Mouse (Mus musculus): ENCODE data around the gene Rpa1. TPM values are rescaled to one million over a fixed set of nuclear protein-coding genes. Genes with fewer than 3 reads are reported as not detected.
A peak's percentile ranks its signal among the peaks of the same experiment; 100 is the strongest.

The Rpa1 gene
- polyA plus RNA-seq, 1 experiment from 2014 or later: 67.1 TPM

DNA sequence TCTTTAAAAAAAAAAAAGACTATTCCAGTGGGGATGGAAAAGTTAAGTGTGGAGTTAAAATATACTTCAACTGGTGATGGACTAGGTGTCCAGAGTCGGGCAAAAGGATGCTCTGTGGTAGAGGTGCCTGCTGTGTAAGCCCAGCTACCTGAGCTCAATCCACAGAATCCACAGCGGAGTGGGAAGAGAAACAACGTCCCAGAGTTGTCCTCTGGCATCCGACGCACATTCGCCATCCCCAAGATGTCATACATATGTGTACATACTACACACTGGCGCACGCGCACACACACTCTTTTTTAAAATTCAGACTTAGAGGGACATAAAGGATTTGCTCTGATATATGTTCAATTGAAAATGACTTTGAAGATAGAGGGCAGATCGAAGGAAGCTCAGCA, 937 bp downstream of the Rpa1 start:
- no peaks in the 10 kb centered on the region for H3K27me3 ChIP-seq (replicated peaks; ENCODE audit: control insufficient read depth, insufficient read depth, low read length)
- no peak for ATAC-seq
- H3K27ac ChIP-seq (ENCODE audit: low read length): no peak overlapping the region
- H3K4me3 ChIP-seq (replicated peaks; ENCODE audit: low read length): peak overlapping the region; percentile 92
- peak overlapping the region; percentile 80 for H3K9ac ChIP-seq (replicated peaks; ENCODE audit: low read depth, low read length)
- H3K4me1 ChIP-seq (replicated peaks; ENCODE audit: control insufficient read depth, insufficient read depth, low read length): peaks cover 16% of the 10 kb centered on the region
- peak overlapping the region; percentile 94 for H3K4me2 ChIP-seq (ENCODE audit: low read length)
- no peaks in the 10 kb centered on the region for H3K9me3 ChIP-seq (ENCODE audit: control insufficient read depth, low read length)
- H3K36me3 ChIP-seq (ENCODE audit: control insufficient read depth, insufficient read depth): no peaks in the 10 kb centered on the region
- WGBS: 37% methylated on average over 10 of the region's 10 CpGs

DNA sequence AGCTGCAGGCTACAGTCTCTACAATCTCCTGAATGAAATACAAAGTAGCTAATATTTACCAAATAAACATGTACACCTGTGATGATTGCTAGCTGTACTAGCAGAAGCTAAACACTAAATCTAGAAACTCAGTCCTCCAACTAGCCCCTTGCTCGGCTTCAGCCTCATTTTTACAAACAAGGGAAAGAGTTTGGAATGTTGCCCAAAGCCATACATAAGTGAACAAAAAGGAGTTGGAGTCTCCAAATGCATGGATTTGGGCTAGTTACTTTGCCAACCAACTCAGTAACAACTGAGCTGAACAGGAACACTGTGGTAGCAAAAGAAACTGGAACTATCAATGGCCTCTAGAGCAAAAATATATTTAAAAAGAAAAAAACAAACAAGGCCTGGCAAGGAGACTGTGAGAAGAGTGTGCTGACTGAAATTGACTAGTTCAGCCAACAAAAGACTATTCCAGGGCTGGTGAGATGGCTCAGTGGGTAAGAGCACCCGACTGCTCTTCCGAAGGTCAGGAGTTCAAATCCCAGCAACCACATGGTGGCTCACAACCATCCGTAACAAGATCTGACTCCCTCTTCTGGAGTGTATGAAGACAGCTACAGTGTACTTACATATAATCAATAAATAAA, 1.5 kb downstream of the Rpa1 start:
- H3K9ac ChIP-seq (replicated peaks; ENCODE audit: low read depth, low read length): no peak overlapping the region
- H3K4me3 ChIP-seq (replicated peaks; ENCODE audit: low read length): no peak overlapping the region
- ATAC-seq: no peak

DNA sequence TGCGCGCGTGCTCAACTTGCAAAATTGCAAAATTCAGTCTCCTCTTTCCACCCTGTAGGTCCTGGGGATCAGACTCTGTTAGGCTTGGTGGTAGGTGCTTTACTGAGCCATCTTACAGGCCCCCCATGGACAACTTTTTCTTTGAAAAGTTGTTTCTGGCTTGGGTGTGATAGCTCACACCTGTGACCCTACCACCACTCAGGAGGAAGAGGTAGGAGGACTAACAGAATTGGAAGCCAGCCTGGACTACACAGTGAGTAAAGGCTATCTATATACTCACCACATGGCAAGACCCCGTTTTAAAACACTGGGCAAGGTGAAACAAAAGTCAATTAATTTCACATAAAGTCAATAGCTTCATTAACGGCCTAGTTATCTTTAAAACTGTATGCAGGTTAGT, 3.4 kb downstream of the Rpa1 start:
- peaks cover 16% of the 10 kb centered on the region for H3K4me1 ChIP-seq (replicated peaks; ENCODE audit: control insufficient read depth, insufficient read depth, low read length)
- 92% methylated on average over 5 of the region's 5 CpGs for WGBS
- no peaks in the 10 kb centered on the region for H3K27me3 ChIP-seq (replicated peaks; ENCODE audit: control insufficient read depth, insufficient read depth, low read length)

More for the DNA sequence above, 1.5 kb downstream of the Rpa1 start:
- H3K36me3 ChIP-seq (ENCODE audit: control insufficient read depth, insufficient read depth): no peaks in the 10 kb centered on the region
- H3K27me3 ChIP-seq (replicated peaks; ENCODE audit: control insufficient read depth, insufficient read depth, low read length): no peaks in the 10 kb centered on the region
- WGBS: 40% methylated on average over 3 of the region's 4 CpGs
- peak overlapping the region; percentile 8; the same call in 1 of the 2 replicates for H3K4me2 ChIP-seq (ENCODE audit: low read length)
- peaks cover 16% of the 10 kb centered on the region for H3K4me1 ChIP-seq (replicated peaks; ENCODE audit: control insufficient read depth, insufficient read depth, low read length)
- no peak overlapping the region for H3K27ac ChIP-seq (ENCODE audit: low read length)
- no peaks in the 10 kb centered on the region for H3K9me3 ChIP-seq (ENCODE audit: control insufficient read depth, low read length)

DNA sequence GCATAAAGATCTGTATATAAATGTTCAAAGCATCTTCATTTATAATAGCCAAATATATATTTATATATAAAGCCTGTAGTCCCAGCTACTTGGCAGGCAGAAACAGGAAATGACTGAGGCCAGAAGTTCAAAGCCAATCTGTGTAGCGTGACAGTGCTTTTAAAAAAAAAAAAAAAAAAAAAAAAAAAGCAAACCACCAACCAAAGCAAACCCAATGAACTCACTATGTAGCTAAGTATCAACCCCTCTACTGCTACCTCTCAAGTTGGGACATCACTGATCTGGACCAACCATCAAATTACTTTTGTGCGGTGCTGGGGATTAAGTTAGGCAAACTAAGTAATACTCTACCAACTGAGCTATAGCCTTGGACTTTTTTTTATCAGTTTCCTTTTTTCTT, 4.0 kb downstream of the Rpa1 start:
- no peak overlapping the region for H3K4me2 ChIP-seq (ENCODE audit: low read length)
- peaks cover 16% of the 10 kb centered on the region for H3K4me1 ChIP-seq (replicated peaks; ENCODE audit: control insufficient read depth, insufficient read depth, low read length)
- no peaks in the 10 kb centered on the region for H3K27me3 ChIP-seq (replicated peaks; ENCODE audit: control insufficient read depth, insufficient read depth, low read length)
- peaks cover 5% of the 10 kb centered on the region; the same call in 1 of the 2 replicates for H3K36me3 ChIP-seq (ENCODE audit: control insufficient read depth, insufficient read depth)
- WGBS: 78% methylated on average over 2 of the region's 2 CpGs
- no peak for ATAC-seq
- no peak overlapping the region for H3K27ac ChIP-seq (ENCODE audit: low read length)
- no peaks in the 10 kb centered on the region for H3K9me3 ChIP-seq (ENCODE audit: control insufficient read depth, low read length)
- H3K9ac ChIP-seq (replicated peaks; ENCODE audit: low read depth, low read length): no peak overlapping the region
- no peak overlapping the region for H3K4me3 ChIP-seq (replicated peaks; ENCODE audit: low read length)

More for the DNA sequence above, 3.4 kb downstream of the Rpa1 start:
- Histone ChIP-seq H3K9ac (replicated peaks; ENCODE audit: low read depth, low read length) (no peak overlapping the region), H3K4me2 (ENCODE audit: low read length) (no peak overlapping the region), H3K27ac (ENCODE audit: low read length) (no peak overlapping the region), H3K9me3 (ENCODE audit: control insufficient read depth, low read length) (no peaks in the 10 kb centered on the region), H3K36me3 (ENCODE audit: control insufficient read depth, insufficient read depth) (0 out of 2 replicates have a peak, but pooled peaks cover 2% of the 10 kb centered on the region), H3K4me3 (replicated peaks; ENCODE audit: low read length) (no peak overlapping the region)
- ATAC-seq: no peak

DNA sequence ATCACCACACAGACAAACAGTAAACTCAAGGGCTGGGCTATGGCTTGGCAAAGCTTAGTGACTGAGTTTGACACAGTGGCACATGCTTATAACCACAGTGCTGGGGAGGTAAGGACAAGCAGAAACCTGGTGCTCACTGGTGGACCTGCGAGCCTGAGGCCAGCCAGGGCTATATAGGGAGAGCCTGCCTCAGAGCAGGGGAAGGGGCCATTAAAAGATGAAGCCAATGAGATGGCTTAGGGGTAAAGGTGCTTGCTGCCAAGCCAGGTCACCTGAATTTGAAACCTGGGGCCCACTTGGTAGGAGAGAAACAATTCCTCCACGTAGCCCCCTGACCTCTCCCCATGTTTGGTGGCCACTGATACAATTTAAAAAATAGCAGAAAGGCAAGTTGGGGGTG, 5.0 kb downstream of the Rpa1 start:
- Histone ChIP-seq H3K4me3 (replicated peaks; ENCODE audit: low read length) (no peak overlapping the region), H3K4me1 (replicated peaks; ENCODE audit: control insufficient read depth, insufficient read depth, low read length) (peaks cover 11% of the 10 kb centered on the region), H3K36me3 (ENCODE audit: control insufficient read depth, insufficient read depth) (peaks cover 7% of the 10 kb centered on the region; the same call in 1 of the 2 replicates), H3K9ac (replicated peaks; ENCODE audit: low read depth, low read length) (no peak overlapping the region), H3K9me3 (ENCODE audit: control insufficient read depth, low read length) (no peaks in the 10 kb centered on the region), H3K27ac (ENCODE audit: low read length) (no peak overlapping the region), H3K4me2 (ENCODE audit: low read length) (no peak overlapping the region), H3K27me3 (replicated peaks; ENCODE audit: control insufficient read depth, insufficient read depth, low read length) (no peaks in the 10 kb centered on the region)
- ATAC-seq: no peak
- 94% methylated on average over 2 of the region's 2 CpGs for whole genome bisulfite sequencing

DNA sequence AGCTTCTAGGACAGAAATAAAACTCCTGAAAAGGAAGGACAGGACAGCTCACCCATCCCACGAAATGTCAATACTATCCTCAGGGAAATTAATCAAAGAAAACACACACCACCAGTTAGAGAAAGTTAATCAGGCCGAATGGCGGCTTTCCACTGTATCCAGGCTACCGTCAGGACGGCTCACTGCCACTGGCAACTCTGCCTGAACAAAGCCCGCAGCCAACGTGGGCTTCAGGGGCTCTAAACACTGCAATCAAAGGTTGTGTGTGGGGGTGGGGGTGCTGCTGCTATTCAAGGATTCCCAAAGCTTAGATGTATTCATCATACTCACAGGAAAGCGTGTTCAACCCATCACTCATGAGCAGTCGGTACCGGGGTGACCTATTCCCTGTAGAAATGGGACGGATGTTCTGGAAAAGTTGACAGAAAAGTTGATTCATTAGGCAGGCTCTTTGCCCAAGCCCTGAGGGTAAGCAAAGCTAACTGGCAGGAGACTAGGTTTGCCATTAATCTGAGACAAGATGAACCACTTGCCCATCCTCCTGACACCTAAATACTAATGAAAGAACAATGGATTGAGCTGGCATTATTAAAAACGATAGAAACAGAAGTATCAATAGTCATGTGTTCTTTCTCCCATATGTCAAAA, 7.3 kb downstream of the Rpa1 start:
- ATAC-seq: no peak
- no peak overlapping the region for H3K9ac ChIP-seq (replicated peaks; ENCODE audit: low read depth, low read length)
- WGBS: 47% methylated on average over 12 of the region's 12 CpGs
- H3K4me2 ChIP-seq (ENCODE audit: low read length): no peak overlapping the region
- no peaks in the 10 kb centered on the region for H3K9me3 ChIP-seq (ENCODE audit: control insufficient read depth, low read length)
- no peak overlapping the region for H3K4me3 ChIP-seq (replicated peaks; ENCODE audit: low read length)
- H3K4me1 ChIP-seq (replicated peaks; ENCODE audit: control insufficient read depth, insufficient read depth, low read length): no peaks in the 10 kb centered on the region
- H3K27ac ChIP-seq (ENCODE audit: low read length): no peak overlapping the region
- peaks cover 7% of the 10 kb centered on the region; the same call in 1 of the 2 replicates for H3K36me3 ChIP-seq (ENCODE audit: control insufficient read depth, insufficient read depth)
- no peaks in the 10 kb centered on the region for H3K27me3 ChIP-seq (replicated peaks; ENCODE audit: control insufficient read depth, insufficient read depth, low read length)

DNA sequence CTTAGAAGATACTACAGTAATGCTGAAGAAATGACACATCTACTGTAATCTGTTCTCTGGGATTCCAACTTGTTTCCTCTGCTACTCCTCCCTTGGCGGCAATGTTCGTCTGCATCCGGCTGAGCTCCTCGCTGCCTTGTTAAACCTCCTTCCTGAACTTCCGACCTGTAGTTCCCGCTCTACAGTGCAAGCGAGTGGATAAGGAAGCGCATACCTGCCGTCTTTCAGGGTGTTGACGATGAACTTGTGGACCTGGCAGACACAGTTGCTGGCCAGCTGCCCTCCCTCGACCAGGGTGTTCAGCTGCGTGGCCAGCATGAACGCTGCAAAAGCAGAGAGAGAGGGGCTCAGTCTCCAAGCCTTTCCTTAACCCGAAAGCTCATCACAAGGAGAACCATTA, 8.0 kb downstream of the Rpa1 start:
- 90% methylated on average over 14 of the region's 14 CpGs for WGBS
- Histone ChIP-seq H3K4me2 (ENCODE audit: low read length) (no peak overlapping the region), H3K9ac (replicated peaks; ENCODE audit: low read depth, low read length) (no peak overlapping the region), H3K4me3 (replicated peaks; ENCODE audit: low read length) (no peak overlapping the region), H3K4me1 (replicated peaks; ENCODE audit: control insufficient read depth, insufficient read depth, low read length) (no peaks in the 10 kb centered on the region), H3K27me3 (replicated peaks; ENCODE audit: control insufficient read depth, insufficient read depth, low read length) (no peaks in the 10 kb centered on the region), H3K27ac (ENCODE audit: low read length) (no peak overlapping the region), H3K36me3 (ENCODE audit: control insufficient read depth, insufficient read depth) (peaks cover 7% of the 10 kb centered on the region; the same call in 1 of the 2 replicates), H3K9me3 (ENCODE audit: control insufficient read depth, low read length) (no peaks in the 10 kb centered on the region)
- ATAC-seq: no peak

DNA sequence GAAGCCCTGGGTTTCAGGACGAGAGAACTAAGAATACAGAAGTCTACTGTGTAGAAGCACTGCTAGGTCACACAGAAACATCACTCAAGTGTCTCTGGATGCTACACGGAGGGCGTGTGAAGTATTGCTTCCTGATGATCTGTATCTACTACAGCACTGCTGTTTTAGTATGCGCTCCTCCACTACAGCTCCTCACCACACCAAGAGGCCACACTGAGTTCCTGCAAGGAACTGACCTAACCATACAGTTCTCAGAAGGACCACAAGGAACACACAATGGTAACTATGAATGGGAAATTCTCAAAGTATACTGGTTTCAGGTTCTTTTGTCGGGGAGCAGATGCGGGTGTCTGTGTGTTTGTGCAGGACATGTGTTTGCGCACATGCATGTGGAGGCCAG, 10.9 kb downstream of the Rpa1 start:
- Histone ChIP-seq H3K36me3 (ENCODE audit: control insufficient read depth, insufficient read depth) (peaks cover 7% of the 10 kb centered on the region; the same call in 1 of the 2 replicates), H3K27ac (ENCODE audit: low read length) (no peak overlapping the region), H3K9me3 (ENCODE audit: control insufficient read depth, low read length) (no peaks in the 10 kb centered on the region), H3K27me3 (replicated peaks; ENCODE audit: control insufficient read depth, insufficient read depth, low read length) (no peaks in the 10 kb centered on the region), H3K4me2 (ENCODE audit: low read length) (no peak overlapping the region), H3K9ac (replicated peaks; ENCODE audit: low read depth, low read length) (no peak overlapping the region), H3K4me3 (replicated peaks; ENCODE audit: low read length) (no peak overlapping the region), H3K4me1 (replicated peaks; ENCODE audit: control insufficient read depth, insufficient read depth, low read length) (no peaks in the 10 kb centered on the region)
- WGBS: 93% methylated on average over 7 of the region's 7 CpGs
- no peak for ATAC-seq

DNA sequence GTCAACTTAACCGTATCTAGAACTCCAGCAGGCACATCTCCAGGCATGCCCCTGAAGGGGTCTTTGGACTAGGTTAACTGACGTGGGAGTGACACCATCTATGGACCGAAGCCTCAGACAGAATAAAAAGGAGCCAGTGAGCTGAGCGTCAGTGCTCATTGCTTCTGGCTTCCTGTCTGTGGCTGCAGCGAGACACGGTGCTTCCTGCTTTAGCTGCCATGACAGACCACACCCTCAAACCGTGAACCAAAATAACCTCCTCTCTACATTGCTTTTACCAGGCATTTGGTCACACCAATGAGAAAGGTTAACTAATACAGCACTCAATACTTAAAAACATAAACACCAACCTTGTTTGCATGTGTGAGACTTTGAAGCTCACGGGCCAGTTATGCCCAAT, 11.4 kb downstream of the Rpa1 start:
- Histone ChIP-seq H3K27me3 (replicated peaks; ENCODE audit: control insufficient read depth, insufficient read depth, low read length) (no peaks in the 10 kb centered on the region), H3K4me1 (replicated peaks; ENCODE audit: control insufficient read depth, insufficient read depth, low read length) (no peaks in the 10 kb centered on the region), H3K4me3 (replicated peaks; ENCODE audit: low read length) (no peak overlapping the region), H3K36me3 (ENCODE audit: control insufficient read depth, insufficient read depth) (peaks cover 7% of the 10 kb centered on the region; the same call in 1 of the 2 replicates), H3K4me2 (ENCODE audit: low read length) (no peak overlapping the region), H3K27ac (ENCODE audit: low read length) (no peak overlapping the region), H3K9me3 (ENCODE audit: control insufficient read depth, low read length) (no peaks in the 10 kb centered on the region), H3K9ac (replicated peaks; ENCODE audit: low read depth, low read length) (no peak overlapping the region)
- 77% methylated on average over 8 of the region's 8 CpGs for WGBS
- no peak for ATAC-seq
